Mouse (Mus musculus) G1E (cell line): ENCODE measurements around the gene Prkcz. TPM values are rescaled to one million over a fixed set of nuclear protein-coding genes. Genes with fewer than 3 reads are reported as not detected.

ENCODE experiments used
- ATAC-seq: 2 replicates; pipeline ENCODE4 v1.8.0; 2016; ENCODE audit warnings: mild to moderate bottlenecking; ENCODE audit not compliant: insufficient number of reproducible peaks, poor library complexity, low FRiP score, severe bottlenecking; ENCODE audit errors: extremely low read depth
- DNase-seq: peaks from one replicate; pipeline ENCODE4 v3.0.0; 2012; ENCODE audit warnings: low spot score
- H3K27me3 ChIP-seq: 2 replicates; pipeline ENCODE4 v1.6.1; 2012; ENCODE audit warnings: mild to moderate bottlenecking, low read length, inconsistent platforms; ENCODE audit not compliant: insufficient read depth
- H3K36me3 ChIP-seq: replicated peaks from 2 replicates; pipeline ENCODE3; 2012; ENCODE audit warnings: mild to moderate bottlenecking, inconsistent platforms
- H3K4me1 ChIP-seq: 2 replicates; pipeline ENCODE4 v1.6.1; 2012; ENCODE audit warnings: low read depth, low read length, inconsistent platforms, mixed read lengths; ENCODE audit not compliant: insufficient read depth
- H3K4me3 ChIP-seq: 2 replicates; pipeline ENCODE4 v1.5.1; 2012; ENCODE audit warnings: low read depth, mild to moderate bottlenecking, inconsistent platforms, low read length, moderate library complexity, mixed read lengths
- H3K9me3 ChIP-seq: replicated peaks from 2 replicates; pipeline ENCODE4 v1.6.1; 2012; ENCODE audit warnings: inconsistent platforms
- CTCF ChIP-seq: IDR thresholded peaks from 2 replicates; pipeline ENCODE4 v1.5.1; 2012; ENCODE audit warnings: low read depth, low read length, inconsistent platforms, mixed read lengths
- GATA1 ChIP-seq: IDR thresholded peaks from 2 replicates; pipeline ENCODE4 v1.6.1; 2012; ENCODE audit warnings: borderline replicate concordance, low read length, inconsistent platforms, mixed read lengths
- GATA2 ChIP-seq: IDR thresholded peaks from 2 replicates; pipeline ENCODE4 v1.6.1; 2012; ENCODE audit warnings: low read depth, low read length, inconsistent platforms, borderline replicate concordance
- POLR2AphosphoS5 ChIP-seq: IDR thresholded peaks from 2 replicates; pipeline ENCODE4 v1.6.1; 2012; ENCODE audit warnings: low read depth, low read length, inconsistent platforms; ENCODE audit not compliant: insufficient replicate concordance
- TAL1 ChIP-seq: conservative IDR thresholded peaks from 2 replicates; pipeline ENCODE4 v1.6.1; 2012; ENCODE audit warnings: low read depth, low read length, inconsistent platforms, mixed read lengths
- polyA plus RNA-seq: library from polyadenylated mRNA; stranded (reverse); fragments of >175 nt; gene quantifications from 2 replicates; pipeline ENCODE4 v1.2.3, GENCODE M21; 2012
- total RNA-seq, 2 experiments: library from RNA; stranded (forward) in 1 of 2; stranded (reverse) in 1 of 2; fragments of 200-1000 nt in 1 of 2; fragments of >200 nt in 1 of 2; fragmentation: Nextera tagmentation in 1 of 2; gene quantifications; 2 replicates each; pipeline ENCODE4 v1.2.3; 2014 to 2017

The Prkcz gene
- total and polyA plus RNA-seq, 3 experiments = 0.55 TPM; not detected in 2

DNA sequence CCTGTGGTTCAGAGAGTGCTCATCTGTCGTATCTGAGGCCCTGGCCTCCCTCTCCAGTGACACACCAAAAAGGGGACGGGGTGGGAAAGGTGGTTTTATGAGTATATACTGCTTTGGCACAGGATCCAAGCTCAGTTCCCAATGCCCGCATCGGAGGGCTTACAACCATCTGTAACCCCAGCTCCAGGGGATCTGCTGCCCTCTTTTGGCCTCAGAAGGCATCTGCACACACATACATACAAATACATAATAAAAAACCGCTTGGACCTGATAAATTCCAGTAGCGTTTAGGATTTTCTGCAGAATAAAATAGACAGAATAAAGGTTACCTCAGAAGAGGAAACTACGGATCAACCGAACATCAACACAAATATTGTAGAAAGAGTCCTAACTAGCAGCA lies 82.1 kb downstream of the Prkcz start:
- DNase-seq (no peak), ATAC-seq (no peak)
- H3K4me3 ChIP-seq = no peak overlapping the region
- H3K4me1 ChIP-seq = no peaks in the 10 kb centered on the region; the same call in 1 of the 2 replicates
- no peaks in the 10 kb centered on the region for H3K36me3 ChIP-seq
- peaks cover 16% of the 10 kb centered on the region for H3K27me3 ChIP-seq
- TF ChIP-seq TAL1 = no peak
- TF ChIP-seq POLR2AphosphoS5 = no peak
- no peak for TF ChIP-seq GATA2
- TF ChIP-seq GATA1 = no peak
- TF ChIP-seq CTCF = no peak
- H3K9me3 ChIP-seq = no peaks in the 10 kb centered on the region

DNA sequence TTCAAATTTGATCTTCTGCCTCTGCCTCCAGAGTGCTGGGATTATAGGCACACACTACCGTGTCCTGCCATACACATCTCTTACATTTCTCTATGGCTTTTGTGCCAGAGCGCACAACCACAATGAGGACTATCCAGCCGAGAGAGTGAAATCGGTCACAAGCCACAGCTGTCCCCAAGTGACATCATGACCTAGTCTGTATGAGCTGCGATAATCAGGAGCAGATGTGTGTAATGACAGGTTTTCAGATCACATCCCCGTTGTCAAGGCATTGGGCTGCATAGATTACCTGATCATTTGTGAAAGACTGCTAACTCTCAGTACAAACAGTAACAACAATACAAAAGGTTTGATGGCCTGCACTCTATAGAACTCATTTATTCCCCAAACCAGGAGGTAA lies 83.2 kb downstream of the Prkcz start:
- no peaks in the 10 kb centered on the region for H3K36me3 ChIP-seq
- ATAC-seq = no peak
- no peak for DNase-seq
- peaks cover 13% of the 10 kb centered on the region for H3K27me3 ChIP-seq
- no peak for TF ChIP-seq POLR2AphosphoS5
- no peak overlapping the region for H3K4me3 ChIP-seq
- no peaks in the 10 kb centered on the region; the same call in 1 of the 2 replicates for H3K4me1 ChIP-seq
- no peaks in the 10 kb centered on the region for H3K9me3 ChIP-seq

DNA sequence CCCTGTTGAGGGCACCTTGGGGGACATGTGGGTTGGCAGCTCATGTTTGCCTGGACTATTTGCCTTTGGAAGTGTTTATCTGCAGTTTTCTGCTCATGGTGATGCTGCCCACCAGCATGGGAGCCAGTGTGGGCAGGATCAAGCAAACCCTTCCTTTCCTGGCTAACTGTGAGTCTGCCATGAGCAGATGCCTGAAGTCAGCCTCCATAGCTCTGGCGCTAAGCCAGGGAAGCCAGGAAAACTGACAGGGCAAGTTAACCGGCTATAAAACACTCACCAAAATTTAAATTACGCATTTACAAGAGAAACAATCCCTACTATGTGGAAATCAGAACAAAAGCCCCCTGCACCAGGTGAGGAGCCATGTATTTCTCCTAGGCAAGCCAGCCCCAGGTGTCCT lies 86.3 kb downstream of the Prkcz start:
- Histone ChIP-seq H3K36me3 (no peaks in the 10 kb centered on the region), H3K4me3 (no peak overlapping the region), H3K27me3 (peaks cover 12% of the 10 kb centered on the region), H3K4me1 (no peaks in the 10 kb centered on the region; the same call in 1 of the 2 replicates), H3K9me3 (no peaks in the 10 kb centered on the region)
- no peak for TF ChIP-seq CTCF
- no peak for TF ChIP-seq GATA2
- no peak for ATAC-seq
- no peak for DNase-seq

DNA sequence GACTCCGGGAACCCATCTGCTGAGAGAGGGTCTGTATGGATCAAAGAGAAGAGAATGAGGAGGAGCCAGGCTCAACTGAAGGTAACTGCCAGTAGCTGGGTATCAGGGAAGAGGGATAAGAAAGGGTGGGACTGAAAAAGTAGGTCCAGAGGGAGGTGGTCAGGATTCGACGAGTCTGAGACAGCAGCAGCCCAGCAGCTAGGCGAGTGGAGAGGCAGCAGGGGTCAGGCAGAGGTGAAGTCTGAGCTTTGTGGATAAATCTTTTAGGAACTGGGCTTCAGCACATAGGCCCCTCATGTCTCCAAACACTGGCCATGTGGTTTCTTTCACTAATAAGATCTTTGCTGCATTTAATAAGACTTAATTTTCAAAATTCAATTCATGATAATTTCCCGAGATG lies 86.7 kb downstream of the Prkcz start:
- H3K4me1 ChIP-seq = no peaks in the 10 kb centered on the region
- H3K27me3 ChIP-seq = peaks cover 12% of the 10 kb centered on the region
- no peak for DNase-seq
- H3K4me3 ChIP-seq = no peak overlapping the region
- ATAC-seq = no peak
- H3K9me3 ChIP-seq = no peaks in the 10 kb centered on the region
- no peak for TF ChIP-seq TAL1
- no peaks in the 10 kb centered on the region for H3K36me3 ChIP-seq

DNA sequence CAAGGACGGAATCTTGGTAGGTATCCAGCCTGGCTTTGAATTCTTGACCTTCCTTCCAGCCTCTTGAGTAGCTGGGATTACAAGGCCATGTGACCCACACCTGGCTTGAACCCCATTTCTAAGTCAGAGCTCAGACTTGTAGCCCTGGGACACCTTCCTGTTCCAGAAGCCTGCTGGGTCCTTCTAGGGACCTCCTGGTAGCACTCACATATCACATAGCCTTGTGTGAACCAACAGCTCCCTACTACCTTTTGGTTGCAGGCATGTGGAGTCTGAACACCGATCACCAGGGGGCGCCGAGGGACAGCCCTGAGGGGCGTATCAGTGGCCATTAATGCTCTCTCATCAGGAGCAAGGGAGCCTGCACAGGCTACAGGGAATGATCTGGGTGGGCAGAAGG lies 92.8 kb downstream of the Prkcz start:
- Histone ChIP-seq H3K27me3 (peaks cover 29% of the 10 kb centered on the region), H3K4me3 (no peak overlapping the region), H3K36me3 (no peaks in the 10 kb centered on the region), H3K4me1 (no peaks in the 10 kb centered on the region), H3K9me3 (no peaks in the 10 kb centered on the region)
- TF ChIP-seq GATA2 (no peak), CTCF (no peak), POLR2AphosphoS5 (no peak), GATA1 (no peak), TAL1 (no peak)
- DNase-seq (peak; percentile 18), ATAC-seq (no peak; the same call in 1 of the 2 replicates)

DNA sequence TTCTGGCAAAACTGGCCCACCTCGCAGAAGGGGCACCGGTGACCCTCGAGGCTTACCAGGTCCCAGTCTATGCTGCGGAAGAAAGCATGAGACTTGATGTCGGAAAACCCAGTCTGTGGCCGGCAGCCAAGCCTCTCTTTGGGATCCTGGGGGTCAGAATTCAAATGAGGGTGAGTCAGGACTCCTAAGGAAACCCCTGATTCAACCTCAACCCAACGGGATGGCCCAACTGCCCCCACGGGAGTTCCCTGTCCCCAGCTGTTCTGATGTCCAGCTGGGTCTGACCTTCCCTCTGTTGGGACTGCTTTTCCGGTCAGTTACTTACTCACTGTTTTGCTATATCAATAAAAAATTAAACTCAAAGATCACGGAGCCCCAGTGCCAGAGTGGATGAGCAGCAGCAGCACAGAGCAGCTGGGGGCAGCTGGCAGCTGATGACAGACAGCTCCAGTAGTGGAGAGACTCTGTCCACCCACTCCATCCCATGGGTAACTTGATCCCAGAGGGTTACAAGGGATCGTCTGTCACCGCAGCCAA lies 93.5 kb downstream of the Prkcz start:
- DNase-seq = no peak
- ATAC-seq = no peak
- no peaks in the 10 kb centered on the region for H3K4me1 ChIP-seq
- peaks cover 27% of the 10 kb centered on the region for H3K27me3 ChIP-seq
- TF ChIP-seq TAL1 (no peak), GATA2 (no peak), CTCF (no peak), GATA1 (no peak), POLR2AphosphoS5 (no peak)
- H3K4me3 ChIP-seq = no peak overlapping the region
- H3K9me3 ChIP-seq = no peaks in the 10 kb centered on the region
- no peaks in the 10 kb centered on the region for H3K36me3 ChIP-seq

DNA sequence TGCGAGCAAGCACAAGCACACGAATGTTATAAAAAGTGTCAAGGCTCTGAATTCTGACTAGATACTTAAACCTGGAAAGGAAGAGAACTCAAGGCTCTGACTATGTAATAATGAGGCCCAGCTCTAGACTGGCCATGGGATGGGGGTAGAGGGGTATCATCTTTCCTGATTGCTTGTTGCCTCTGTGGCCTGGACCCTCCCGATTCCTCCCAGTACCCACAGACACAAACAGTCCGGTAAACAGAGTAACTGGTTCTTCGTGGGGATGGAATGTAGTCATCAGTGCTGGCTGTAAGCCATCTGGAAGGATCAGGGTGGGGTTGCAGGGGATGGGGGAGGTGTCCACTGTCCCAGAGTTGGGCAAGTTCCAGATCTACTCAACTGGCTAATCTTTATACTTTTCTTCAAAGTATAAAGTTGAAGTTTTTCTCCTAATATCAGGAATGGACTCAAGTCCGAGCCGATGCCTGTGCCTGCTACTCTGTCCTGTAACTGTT lies 94.1 kb downstream of the Prkcz start:
- Histone ChIP-seq H3K9me3 (no peaks in the 10 kb centered on the region), H3K4me3 (no peak overlapping the region), H3K4me1 (no peaks in the 10 kb centered on the region), H3K27me3 (peaks cover 26% of the 10 kb centered on the region), H3K36me3 (no peaks in the 10 kb centered on the region)
- DNase-seq = no peak
- ATAC-seq = no peak
- no peak for TF ChIP-seq GATA1
- no peak for TF ChIP-seq CTCF
- TF ChIP-seq GATA2 = no peak
